Mouse (Mus musculus) heart, postnatal 0 days (tissue): ENCODE measurements around the gene Fam124b.

ENCODE experiments used
- CTCF ChIP-seq: IDR thresholded peaks from 2 replicates; pipeline ENCODE4 v1.5.1; 2016; ENCODE audit warnings: antibody characterized with exemption, control low read depth, low read depth
- EP300 ChIP-seq: IDR thresholded peaks from 2 replicates; pipeline ENCODE4 v1.6.1; 2016; ENCODE audit warnings: antibody characterized with exemption, low read depth

GRCm38 (mm10) chr1:80236126-80236525, 17.9 kb upstream of the Fam124b start:
- no peak for TF ChIP-seq CTCF
- no peak for TF ChIP-seq EP300
